Mouse (Mus musculus): Measurements from ENCODE around the gene Maml3.
A peak's percentile ranks its signal among the peaks of the same experiment; 100 is the strongest.

Gene Maml3

GRCm38 (mm10) chr3:52090230-52090873 lies 14.5 kb downstream of the Maml3 start:
- no peak for DNase-seq (ENCODE audit: low read depth, low spot score)

GRCm38 (mm10) chr3:52088458-52089341 lies 16.2 kb downstream of the Maml3 start:
- DNase-seq (ENCODE audit: low read depth, low spot score) = no peak

- no peak for DNase-seq (ENCODE audit: low read depth, low spot score)
Measured at GRCm38 (mm10) chr3:52087636-52088280, 17.1 kb downstream of the Maml3 start.

- no peak for DNase-seq (ENCODE audit: low read depth, low spot score)
Measured at GRCm38 (mm10) chr3:52078763-52079162, 26.1 kb downstream of the Maml3 start.

GRCm38 (mm10) chr3:52073959-52074358 lies 30.9 kb downstream of the Maml3 start:
- no peak for DNase-seq (ENCODE audit: low read depth, low spot score)

GRCm38 (mm10) chr3:52071996-52072395 lies 32.9 kb downstream of the Maml3 start:
- no peak for DNase-seq (ENCODE audit: low read depth, low spot score)

- DNase-seq (ENCODE audit: low read depth, low spot score) = no peak
Measured at GRCm38 (mm10) chr3:52070163-52070478, 34.8 kb downstream of the Maml3 start.

- DNase-seq (ENCODE audit: low read depth, low spot score) = no peak
Measured at GRCm38 (mm10) chr3:52069304-52070162, 35.3 kb downstream of the Maml3 start.

GRCm38 (mm10) chr3:52068885-52069284 lies 36.0 kb downstream of the Maml3 start:
- no peak for DNase-seq (ENCODE audit: low read depth, low spot score)

GRCm38 (mm10) chr3:52067181-52067580 lies 37.7 kb downstream of the Maml3 start:
- no peak for DNase-seq (ENCODE audit: low read depth, low spot score)

- DNase-seq (ENCODE audit: low read depth, low spot score) = no peak
Measured at GRCm38 (mm10) chr3:52066142-52066541, 38.7 kb downstream of the Maml3 start.

- no peak for DNase-seq (ENCODE audit: low read depth, low spot score)
Measured at GRCm38 (mm10) chr3:52063261-52063655, 41.6 kb downstream of the Maml3 start.

- DNase-seq (ENCODE audit: low read depth, low spot score) = no peak
Measured at GRCm38 (mm10) chr3:52062389-52063260, 42.3 kb downstream of the Maml3 start.

- DNase-seq (ENCODE audit: low read depth, low spot score) = no peak
Measured at GRCm38 (mm10) chr3:52061472-52062388, 43.1 kb downstream of the Maml3 start.

- DNase-seq (ENCODE audit: low read depth, low spot score) = no peak
Measured at GRCm38 (mm10) chr3:52060886-52061285, 44.0 kb downstream of the Maml3 start.

- DNase-seq (ENCODE audit: low read depth, low spot score) = no peak
Measured at GRCm38 (mm10) chr3:52051801-52052200, 53.1 kb downstream of the Maml3 start.

- no peak for DNase-seq (ENCODE audit: low read depth, low spot score)
Measured at GRCm38 (mm10) chr3:52048082-52048481, 56.8 kb downstream of the Maml3 start.

GRCm38 (mm10) chr3:52047537-52047936 lies 57.3 kb downstream of the Maml3 start:
- no peak for DNase-seq (ENCODE audit: low read depth, low spot score)

GRCm38 (mm10) chr3:52046895-52047372 lies 57.9 kb downstream of the Maml3 start:
- peak; percentile 84 for DNase-seq (ENCODE audit: low read depth, low spot score)
